Mouse (Mus musculus) liver, adult 2 months (tissue): ENCODE measurements at regions not wholly inside any gene's neighbourhood (a gene's known extent, or its start where the extent isn't known, plus 50 kb on each side); places are given as distances from the start of the nearest gene placed in this dataset.

Experiments used
- DNase-seq: peaks from one replicate; pipeline ENCODE4 v3.0.0-alpha.2; 2011; ENCODE audit warnings: low read depth, low spot score; ENCODE audit errors: extremely low read depth
- H3K27ac ChIP-seq: fragments of 200-500 bp; replicated peaks from 2 replicates; pipeline ENCODE4 v1.5.1; 2012; ENCODE audit warnings: low read depth, mild to moderate bottlenecking, control low read depth, inconsistent platforms, low read length; ENCODE audit not compliant: insufficient read depth
- H3K27me3 ChIP-seq: fragments of 200-500 bp; 2 replicates; pipeline ENCODE4 v1.6.1; 2012; ENCODE audit warnings: mild to moderate bottlenecking, moderate library complexity, low read length, inconsistent platforms; ENCODE audit not compliant: control insufficient read depth, insufficient read depth
- H3K36me3 ChIP-seq: fragments of 200-500 bp; 2 replicates; pipeline ENCODE4 v1.6.1; 2012; ENCODE audit warnings: low read length, inconsistent platforms; ENCODE audit not compliant: control insufficient read depth, insufficient read depth
- H3K4me1 ChIP-seq: fragments of 200-500 bp; 2 replicates; pipeline ENCODE4 v1.6.1; 2011; ENCODE audit warnings: low read length; ENCODE audit not compliant: control insufficient read depth, insufficient read depth
- H3K4me3 ChIP-seq: fragments of 200-500 bp; 2 replicates; pipeline ENCODE4 v1.5.1; 2011; ENCODE audit warnings: low read depth, mild to moderate bottlenecking, control low read depth, low read length, moderate library complexity; ENCODE audit not compliant: insufficient read depth
- H3K79me2 ChIP-seq: fragments of 200-500 bp; 2 replicates; pipeline ENCODE4 v1.6.1; 2012; ENCODE audit warnings: inconsistent platforms, mild to moderate bottlenecking, low read length, moderate library complexity; ENCODE audit not compliant: control insufficient read depth, insufficient read depth
- H3K9ac ChIP-seq: fragments of 200-500 bp; 2 replicates; pipeline ENCODE4 v1.6.1; 2012; ENCODE audit warnings: low read depth, mild to moderate bottlenecking, control low read depth, inconsistent platforms, low read length
- CTCF ChIP-seq: fragments of 200-500 bp; IDR thresholded peaks from 2 replicates; pipeline ENCODE4 v1.5.1; 2011; ENCODE audit warnings: low read depth, low read length, control low read depth
- POLR2A ChIP-seq: fragments of 200-500 bp; IDR thresholded peaks from 2 replicates; pipeline ENCODE4 v1.6.1; 2011; ENCODE audit warnings: low read length, control low read depth; ENCODE audit not compliant: insufficient read depth; ENCODE audit errors: extremely low read depth
- WGBS: fragments of 180-500 bp; shearing (Covaris S2); methylation state at CpG from one replicate; pipeline ENCODE4 v1.1.7; 2018; 5-methylcytosine and 5-hydroxymethylcytosine counted together

DNA sequence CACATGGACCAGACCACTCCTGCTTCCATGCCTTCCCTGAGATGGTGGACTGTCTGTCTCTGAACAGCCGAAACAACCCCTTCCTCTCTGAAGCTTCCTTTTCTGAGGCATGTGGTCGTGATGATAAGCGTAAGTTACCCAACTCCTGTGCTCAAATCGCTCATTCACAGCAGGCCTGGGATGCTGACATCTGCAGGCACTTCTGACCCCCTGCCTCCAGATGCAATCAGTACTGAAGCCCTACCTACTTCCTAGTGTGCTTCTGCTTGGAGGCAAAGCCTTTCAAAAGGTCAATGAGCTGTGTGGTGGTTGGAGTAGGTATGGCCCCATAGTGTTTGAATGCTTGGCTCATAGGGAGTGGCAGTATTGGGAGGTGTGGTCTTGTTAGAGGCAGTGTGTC is 253.7 kb upstream of the Irx3 start:
- no peaks in the 10 kb centered on the region for H3K4me1 ChIP-seq
- H3K27me3 ChIP-seq = no peaks in the 10 kb centered on the region
- WGBS = 63% methylated on average over 4 of the region's 4 CpGs
- H3K9ac ChIP-seq = no peak overlapping the region
- no peaks in the 10 kb centered on the region for H3K36me3 ChIP-seq
- H3K79me2 ChIP-seq = no peaks in the 10 kb centered on the region
- no peak for DNase-seq
- no peak overlapping the region for H3K27ac ChIP-seq
- TF ChIP-seq POLR2A = no peak
- TF ChIP-seq CTCF = no peak
- H3K4me3 ChIP-seq = no peak overlapping the region

DNA sequence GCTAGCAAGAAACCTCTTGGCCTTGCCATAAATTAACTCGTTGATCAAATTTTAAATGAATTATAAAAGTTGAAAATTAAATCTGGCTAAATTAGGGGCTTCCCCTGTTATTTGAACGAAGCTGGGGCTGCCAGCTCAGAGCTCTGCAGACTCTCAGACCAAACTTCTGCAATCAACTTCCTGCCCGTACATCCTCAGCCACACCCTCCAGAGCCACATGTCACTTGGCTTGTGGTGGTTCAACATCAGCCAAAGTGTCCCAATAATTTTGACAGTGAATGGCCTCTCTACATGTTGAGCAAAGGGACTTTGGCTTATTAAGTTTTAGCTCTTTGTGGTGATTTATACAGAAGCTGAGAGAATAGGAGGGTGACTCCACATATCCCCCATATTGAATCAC is 242.8 kb upstream of the Irx3 start:
- Histone ChIP-seq H3K36me3 (no peaks in the 10 kb centered on the region), H3K27me3 (peaks cover 12% of the 10 kb centered on the region; the same call in 1 of the 2 replicates), H3K4me1 (no peaks in the 10 kb centered on the region), H3K4me3 (no peak overlapping the region), H3K79me2 (no peaks in the 10 kb centered on the region), H3K9ac (no peak overlapping the region), H3K27ac (no peak overlapping the region)
- no peak for DNase-seq
- WGBS = 69% methylated on average over 3 of the region's 3 CpGs
- TF ChIP-seq CTCF = no peak
- no peak for TF ChIP-seq POLR2A

DNA sequence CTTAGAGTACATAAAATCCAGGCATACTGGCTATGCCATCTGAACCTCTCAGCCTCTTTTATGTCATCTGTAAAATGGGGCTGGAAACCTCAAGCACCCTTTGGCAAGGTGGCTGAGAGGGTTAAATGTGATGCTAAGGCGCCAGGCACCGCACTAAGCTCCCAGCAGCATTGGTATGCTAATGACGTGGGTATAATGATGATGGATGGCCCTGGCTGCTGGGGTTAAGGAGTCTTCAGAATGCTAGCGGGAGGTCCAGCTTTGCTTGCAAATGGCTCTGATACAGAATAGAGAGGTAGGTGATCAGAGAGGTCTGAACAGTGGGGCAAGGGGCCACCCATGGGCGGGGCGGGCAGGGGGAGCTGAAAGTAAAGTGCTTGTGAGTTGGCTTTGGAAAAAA is 241.1 kb upstream of the Irx3 start:
- Histone ChIP-seq H3K79me2 (no peaks in the 10 kb centered on the region), H3K36me3 (no peaks in the 10 kb centered on the region), H3K4me3 (no peak overlapping the region), H3K27me3 (peaks cover 15% of the 10 kb centered on the region; the same call in 1 of the 2 replicates), H3K9ac (no peak overlapping the region), H3K4me1 (no peaks in the 10 kb centered on the region), H3K27ac (no peak overlapping the region)
- no peak for DNase-seq
- 37% methylated on average over 6 of the region's 6 CpGs for WGBS
- TF ChIP-seq POLR2A (no peak), CTCF (no peak)

DNA sequence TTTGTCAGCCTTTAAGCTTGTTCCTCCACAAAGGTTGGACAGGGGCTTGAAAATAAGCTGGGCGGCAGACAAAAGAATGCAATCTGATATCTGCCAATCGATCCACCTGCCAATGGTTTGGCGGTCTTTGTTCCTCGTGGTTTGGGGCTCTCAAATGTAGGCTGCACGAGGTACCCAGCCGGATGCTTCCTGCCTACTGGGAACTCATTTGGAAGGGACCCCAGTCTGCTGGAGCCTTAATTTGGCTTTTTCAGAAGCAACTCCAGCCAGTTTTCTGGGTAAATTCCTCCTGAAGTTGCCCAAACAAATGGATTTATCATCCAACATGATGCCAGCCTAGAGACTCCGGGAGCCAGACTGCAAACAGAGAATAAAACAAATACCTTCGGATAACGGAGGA is 228.1 kb upstream of the Irx3 start:
- WGBS = 17% methylated on average over 9 of the region's 9 CpGs
- TF ChIP-seq CTCF = no peak
- no peak for TF ChIP-seq POLR2A
- no peaks in the 10 kb centered on the region for H3K4me1 ChIP-seq

DNA sequence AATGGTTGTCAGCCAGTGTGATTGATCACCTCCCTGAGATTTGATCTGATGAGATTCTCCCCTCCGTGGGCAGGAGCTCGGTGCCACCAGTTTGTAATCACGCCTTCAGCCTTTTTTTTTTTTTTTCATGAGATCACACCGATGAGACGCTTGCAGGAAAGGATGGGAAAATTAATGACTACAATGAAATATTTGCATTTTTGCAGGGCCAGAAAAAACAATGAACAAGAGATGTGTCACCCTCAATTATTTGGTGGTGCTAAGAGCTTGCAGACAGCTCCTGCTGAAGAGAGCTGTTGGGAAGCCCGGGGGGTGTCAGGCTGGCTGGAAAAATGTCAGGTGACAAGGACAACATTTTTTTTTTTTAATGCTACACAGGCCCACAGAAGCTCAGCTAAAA is 227.6 kb upstream of the Irx3 start:
- Histone ChIP-seq H3K27ac (no peak overlapping the region), H3K4me3 (no peak overlapping the region), H3K36me3 (no peaks in the 10 kb centered on the region), H3K9ac (no peak overlapping the region), H3K27me3 (peaks cover 26% of the 10 kb centered on the region), H3K79me2 (no peaks in the 10 kb centered on the region), H3K4me1 (no peaks in the 10 kb centered on the region)
- no peak for DNase-seq
- TF ChIP-seq CTCF (no peak), POLR2A (no peak)
- WGBS = 34% methylated on average over 6 of the region's 6 CpGs

More for the DNA sequence above, 228.1 kb upstream of the Irx3 start:
- no peaks in the 10 kb centered on the region for H3K79me2 ChIP-seq
- H3K27me3 ChIP-seq = peaks cover 28% of the 10 kb centered on the region
- DNase-seq = no peak
- no peaks in the 10 kb centered on the region for H3K36me3 ChIP-seq
- H3K4me3 ChIP-seq = no peak overlapping the region
- no peak overlapping the region for H3K27ac ChIP-seq
- H3K9ac ChIP-seq = no peak overlapping the region

DNA sequence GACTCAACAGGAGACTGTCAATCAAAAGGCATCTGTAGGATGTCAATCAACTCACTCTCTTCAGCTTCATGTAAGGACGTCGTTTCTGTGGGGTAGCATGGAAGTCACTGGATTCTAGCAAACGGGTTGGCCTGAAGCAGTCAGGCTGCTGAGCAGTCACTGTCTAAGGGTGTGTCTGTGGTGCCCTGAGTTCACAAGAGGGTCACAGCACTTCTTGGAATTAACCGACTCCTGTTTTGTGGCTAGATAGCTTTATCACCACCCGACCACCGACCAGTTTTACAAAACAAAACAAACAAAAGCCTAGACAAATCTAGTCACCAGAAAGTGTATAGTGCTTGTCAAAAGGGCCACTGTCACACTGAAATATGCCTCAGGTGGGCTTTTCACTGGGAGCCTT is 226.4 kb upstream of the Irx3 start:
- Histone ChIP-seq H3K27me3 (peaks cover 25% of the 10 kb centered on the region), H3K4me1 (no peaks in the 10 kb centered on the region), H3K4me3 (no peak overlapping the region), H3K36me3 (no peaks in the 10 kb centered on the region), H3K79me2 (no peaks in the 10 kb centered on the region), H3K9ac (no peak overlapping the region), H3K27ac (no peak overlapping the region)
- TF ChIP-seq POLR2A (no peak), CTCF (no peak)
- 10% methylated on average over 6 of the region's 6 CpGs for WGBS
- no peak for DNase-seq
